Mouse (Mus musculus) liver, embryonic 11.5 days (tissue): ENCODE results near the gene Armc2. TPM values are rescaled to one million over a fixed set of nuclear protein-coding genes. Genes with fewer than 3 reads are reported as not detected.
A peak's percentile ranks its signal among the peaks of the same experiment; 100 is the strongest.

ENCODE experiments used
- ATAC-seq: fragments of 200-750 bp; cut with Nextera tagmentation; replicated peaks from 2 replicates; pipeline ENCODE4 v1.8.0; 2017; ENCODE audit warnings: moderate number of reproducible peaks, mild to moderate bottlenecking, moderate TSS enrichment, moderate library complexity; ENCODE audit not compliant: low FRiP score
- DNase-seq: peaks from one replicate; pipeline ENCODE4 v3.0.0-alpha.2; 2017; ENCODE audit warnings: low spot score
- H3K27ac ChIP-seq: fragments of 300-500 bp; sonication (generic); 2 replicates; pipeline ENCODE4 v1.5.1; 2014; ENCODE audit warnings: mild to moderate bottlenecking, low read depth, low read length, control low read depth
- H3K27me3 ChIP-seq: fragments of 300-500 bp; sonication (generic); replicated peaks from 2 replicates; pipeline ENCODE4 v1.6.1; 2014; ENCODE audit warnings: low read length, mixed read lengths; ENCODE audit not compliant: control insufficient read depth, insufficient read depth
- H3K36me3 ChIP-seq: fragments of 300-500 bp; sonication (generic); 2 replicates; pipeline ENCODE4 v1.6.1; 2014; ENCODE audit warnings: mild to moderate bottlenecking, low read length, moderate library complexity, mixed read lengths; ENCODE audit not compliant: control insufficient read depth, insufficient read depth
- H3K4me1 ChIP-seq: fragments of 300-500 bp; sonication (generic); replicated peaks from 2 replicates; pipeline ENCODE4 v1.6.1; 2014; ENCODE audit warnings: low read length, mixed read lengths; ENCODE audit not compliant: control insufficient read depth, insufficient read depth
- H3K4me2 ChIP-seq: fragments of 300-500 bp; sonication (generic); 2 replicates; pipeline ENCODE4 v1.6.1; 2014; ENCODE audit warnings: mild to moderate bottlenecking, control low read depth, moderate library complexity
- H3K4me3 ChIP-seq: fragments of 300-500 bp; sonication (generic); 2 replicates; pipeline ENCODE4 v1.5.1; 2014; ENCODE audit warnings: low read depth, low read length, control low read depth
- H3K9ac ChIP-seq: fragments of 300-500 bp; sonication (generic); 2 replicates; pipeline ENCODE4 v1.6.1; 2014; ENCODE audit warnings: low read depth, low read length, control low read depth
- H3K9me3 ChIP-seq: fragments of 300-500 bp; sonication (generic); 2 replicates; pipeline ENCODE4 v1.6.1; 2016; ENCODE audit warnings: low read length, inconsistent platforms, mixed read lengths; ENCODE audit not compliant: control insufficient read depth
- WGBS: fragments of 180-500 bp; shearing (Covaris S2); extraction: QIAGEN DNeasy Blood & Tissue Kit; methylation state at CpG from one replicate; pipeline ENCODE4 v1.1.7; 2014; 5-methylcytosine and 5-hydroxymethylcytosine counted together
- polyA plus RNA-seq: library from polyadenylated mRNA; unstranded; fragments of >200 nt; fragmentation: Nextera tagmentation; extraction: Ambion mirVana; gene quantifications from 2 replicates; pipeline ENCODE4 v1.2.1, GENCODE M21; 2014

Gene Armc2
- polyA plus RNA-seq, 1 experiment from 2014 or later: 1.0 TPM

- H3K36me3 ChIP-seq: no peaks in the 10 kb centered on the region
- DNase-seq: no peak
- no peak overlapping the region for H3K4me2 ChIP-seq
- no peak overlapping the region for H3K4me3 ChIP-seq
- no peaks in the 10 kb centered on the region for H3K27me3 ChIP-seq
- H3K9ac ChIP-seq: no peak overlapping the region
- H3K4me1 ChIP-seq: peaks cover 8% of the 10 kb centered on the region
- no peaks in the 10 kb centered on the region for H3K9me3 ChIP-seq
- ATAC-seq: no peak
- 78% methylated on average over 4 of the region's 4 CpGs for WGBS
- no peak overlapping the region for H3K27ac ChIP-seq
These were observed 87.3 kb downstream of the Armc2 start for GRCm38 (mm10) chr10:41930966-41931365.

DNA sequence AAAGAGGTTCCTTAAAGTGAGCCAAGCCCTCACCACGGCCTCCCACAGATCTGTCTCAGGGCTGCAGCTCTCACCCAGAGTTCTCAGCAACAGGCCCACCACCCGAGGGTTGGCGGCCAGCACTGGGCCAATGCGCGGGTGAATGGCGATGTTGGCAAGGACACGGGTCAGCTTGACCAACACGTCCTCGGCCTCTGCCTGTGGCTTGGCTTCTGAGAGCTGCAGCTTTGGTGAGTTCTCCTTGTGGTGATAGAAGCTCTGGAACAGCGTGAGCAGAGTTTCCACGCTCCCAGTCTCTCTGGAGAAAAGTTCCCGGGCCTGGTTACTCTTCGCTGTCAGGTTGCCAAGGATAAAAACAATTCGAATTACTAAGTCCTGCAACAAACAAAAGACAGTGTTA is 91.5 kb downstream of the Armc2 start:
- H3K4me2 ChIP-seq: no peak overlapping the region
- H3K4me3 ChIP-seq: no peak overlapping the region
- no peaks in the 10 kb centered on the region for H3K4me1 ChIP-seq
- no peak for DNase-seq
- no peaks in the 10 kb centered on the region for H3K9me3 ChIP-seq
- H3K27me3 ChIP-seq: no peaks in the 10 kb centered on the region
- ATAC-seq: no peak
- no peaks in the 10 kb centered on the region for H3K36me3 ChIP-seq
- no peak overlapping the region for H3K27ac ChIP-seq
- H3K9ac ChIP-seq: no peak overlapping the region
- WGBS: 85% methylated on average over 14 of the region's 14 CpGs

DNA sequence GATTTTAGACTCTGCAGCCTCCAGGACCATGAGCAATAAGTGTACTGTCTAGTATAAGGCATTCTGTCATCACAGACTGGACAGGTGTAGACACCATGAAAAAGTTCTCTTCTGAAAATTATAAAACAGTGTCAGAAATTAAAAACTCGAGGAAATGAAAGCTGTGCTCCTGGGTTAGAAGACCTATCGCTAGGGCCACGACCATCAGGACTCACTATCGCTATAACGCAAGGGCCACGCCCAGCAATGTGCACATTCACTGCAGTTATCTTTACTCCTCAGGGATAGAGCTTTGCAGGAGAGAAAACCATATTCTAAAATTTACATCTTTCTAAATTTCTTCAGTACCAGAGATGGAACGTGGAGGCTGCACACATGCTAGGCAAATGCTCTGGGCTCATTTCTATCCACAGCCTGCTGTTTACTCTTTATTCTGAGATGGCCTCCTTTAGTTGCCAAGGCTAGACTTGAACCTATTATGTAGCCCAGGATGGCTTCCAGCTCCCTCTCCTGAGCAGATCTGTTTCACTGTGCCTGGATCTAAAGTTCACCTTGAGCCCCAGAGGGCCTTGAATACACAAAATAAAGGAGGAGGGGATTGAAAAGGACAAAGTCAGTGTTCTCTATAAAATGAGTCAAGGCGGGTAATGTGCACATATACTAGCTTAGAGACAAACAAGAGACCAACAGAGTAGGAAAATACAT is 105.8 kb downstream of the Armc2 start:
- H3K4me2 ChIP-seq: peak overlapping the region; percentile 37
- 0 out of 2 replicates have a peak overlapping the region, but pooled peaks have one; percentile 1 for H3K9ac ChIP-seq
- WGBS: 56% methylated on average over 8 of the region's 8 CpGs
- peaks cover 18% of the 10 kb centered on the region for H3K4me1 ChIP-seq
- peaks cover 2% of the 10 kb centered on the region; the same call in 1 of the 2 replicates for H3K36me3 ChIP-seq
- ATAC-seq (peak; percentile 96), DNase-seq (no peak)
- no peaks in the 10 kb centered on the region for H3K27me3 ChIP-seq
- H3K9me3 ChIP-seq: no peaks in the 10 kb centered on the region
- H3K4me3 ChIP-seq: no peak overlapping the region
- peak overlapping the region; percentile 60; the same call in 1 of the 2 replicates for H3K27ac ChIP-seq

DNA sequence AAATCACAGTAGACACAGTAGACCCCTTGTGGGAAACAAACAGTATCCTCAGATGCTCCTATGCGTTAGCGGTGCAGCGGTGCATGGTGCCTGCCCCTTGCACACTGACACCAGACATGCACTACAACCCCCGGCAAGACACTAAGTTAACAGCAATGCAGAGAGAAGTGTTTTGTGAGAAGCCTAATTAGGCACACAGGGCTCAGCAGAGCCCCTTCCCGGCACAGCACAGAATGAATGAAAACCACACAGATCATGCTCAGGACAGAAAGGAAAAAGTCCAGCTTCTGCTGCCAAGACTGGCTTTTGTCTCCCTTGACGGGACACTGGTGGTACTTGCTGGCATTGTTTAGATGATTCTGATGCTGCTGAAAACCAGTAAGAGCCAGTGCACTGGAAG is 109.3 kb downstream of the Armc2 start:
- Histone ChIP-seq H3K4me3 (no peak overlapping the region), H3K27me3 (no peaks in the 10 kb centered on the region), H3K4me2 (no peak overlapping the region), H3K36me3 (peaks cover 9% of the 10 kb centered on the region; the same call in 1 of the 2 replicates), H3K27ac (no peak overlapping the region; the same call in 1 of the 2 replicates), H3K4me1 (peaks cover 18% of the 10 kb centered on the region), H3K9me3 (no peaks in the 10 kb centered on the region), H3K9ac (no peak overlapping the region)
- WGBS: 81% methylated on average over 6 of the region's 6 CpGs
- DNase-seq (no peak), ATAC-seq (no peak)

GRCm38 (mm10) chr10:41907950-41908349 is 110.3 kb downstream of the Armc2 start:
- no peak overlapping the region for H3K9ac ChIP-seq
- H3K4me2 ChIP-seq: no peak overlapping the region
- no peak overlapping the region for H3K27ac ChIP-seq
- 93% methylated on average over 4 of the region's 4 CpGs for WGBS
- DNase-seq: no peak
- H3K36me3 ChIP-seq: peaks cover 9% of the 10 kb centered on the region; the same call in 1 of the 2 replicates
- no peaks in the 10 kb centered on the region for H3K9me3 ChIP-seq
- no peak overlapping the region for H3K4me3 ChIP-seq
- peaks cover 14% of the 10 kb centered on the region for H3K4me1 ChIP-seq
- ATAC-seq: no peak
- H3K27me3 ChIP-seq: no peaks in the 10 kb centered on the region

DNA sequence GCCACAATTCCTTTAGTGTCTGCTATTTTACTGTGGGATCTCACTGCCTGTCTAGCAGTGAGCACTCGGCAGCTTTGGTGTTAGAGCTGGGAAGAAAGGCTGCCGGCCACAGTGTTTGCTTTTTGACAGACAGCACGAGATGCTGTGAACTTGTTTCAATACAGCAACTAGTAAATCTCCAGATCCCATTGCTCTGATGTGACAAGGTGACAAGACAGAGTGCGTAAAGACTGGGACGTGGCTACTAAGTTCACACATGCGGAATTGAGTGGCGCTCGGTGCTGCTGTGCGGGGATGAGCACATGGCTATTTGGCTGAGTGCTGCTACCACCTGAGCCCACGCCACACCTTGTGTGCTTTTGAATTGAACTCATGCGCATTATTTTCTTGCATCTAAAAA is 110.8 kb downstream of the Armc2 start:
- Histone ChIP-seq H3K36me3 (peaks cover 12% of the 10 kb centered on the region; the same call in 1 of the 2 replicates), H3K4me2 (no peak overlapping the region), H3K9ac (no peak overlapping the region), H3K4me3 (no peak overlapping the region), H3K27ac (no peak overlapping the region), H3K27me3 (no peaks in the 10 kb centered on the region), H3K4me1 (peaks cover 10% of the 10 kb centered on the region), H3K9me3 (no peaks in the 10 kb centered on the region)
- 93% methylated on average over 11 of the region's 11 CpGs for WGBS
- DNase-seq: no peak
- ATAC-seq: no peak

DNA sequence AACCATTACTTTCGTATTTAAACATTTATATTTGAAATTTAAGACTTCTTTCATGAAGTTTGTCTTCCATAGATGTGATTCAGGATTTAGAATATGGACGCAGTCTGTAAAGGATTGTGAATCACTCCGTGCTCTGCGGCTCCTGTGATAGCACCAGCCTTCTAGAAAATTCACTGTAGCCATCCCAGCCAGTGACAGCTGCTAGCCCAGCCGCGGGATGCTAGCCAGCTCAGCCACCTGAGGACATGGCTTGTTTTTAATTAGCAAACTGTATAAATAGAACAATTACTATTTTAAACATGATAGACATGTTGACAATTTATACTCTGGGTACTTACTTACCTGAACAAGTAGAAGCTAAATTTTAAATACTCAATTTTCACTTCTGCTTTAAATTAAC is 116.4 kb downstream of the Armc2 start:
- no peak overlapping the region for H3K4me3 ChIP-seq
- 92% methylated on average over 6 of the region's 6 CpGs for WGBS
- H3K9me3 ChIP-seq: 0 out of 2 replicates have a peak, but pooled peaks cover 2% of the 10 kb centered on the region
- ATAC-seq (no peak), DNase-seq (no peak)
- no peak overlapping the region for H3K9ac ChIP-seq
- no peaks in the 10 kb centered on the region for H3K4me1 ChIP-seq
- no peak overlapping the region for H3K27ac ChIP-seq
- peaks cover 18% of the 10 kb centered on the region; the same call in 1 of the 2 replicates for H3K36me3 ChIP-seq
- no peak overlapping the region for H3K4me2 ChIP-seq
- H3K27me3 ChIP-seq: no peaks in the 10 kb centered on the region

DNA sequence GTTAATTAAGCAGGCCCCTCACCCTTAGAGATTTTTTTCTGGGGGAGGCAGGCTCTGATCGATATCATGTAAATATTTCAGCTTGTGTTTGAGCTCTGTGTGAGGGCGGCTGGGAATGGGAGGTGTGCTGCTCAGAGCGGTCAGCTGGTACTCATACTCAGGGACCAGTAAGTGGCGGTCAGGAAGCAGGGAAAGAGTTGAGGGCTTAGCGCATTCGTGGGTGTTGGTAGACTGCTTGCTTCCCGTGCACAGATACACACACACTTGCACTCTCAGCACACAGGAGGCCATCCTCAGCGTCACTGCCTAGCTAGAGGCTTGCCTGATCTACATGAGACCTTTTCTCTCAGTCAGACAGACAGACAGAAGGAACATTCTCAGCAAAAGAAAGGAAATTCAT is 116.8 kb downstream of the Armc2 start:
- Histone ChIP-seq H3K4me2 (no peak overlapping the region), H3K27ac (no peak overlapping the region), H3K4me1 (no peaks in the 10 kb centered on the region), H3K27me3 (no peaks in the 10 kb centered on the region), H3K9me3 (0 out of 2 replicates have a peak, but pooled peaks cover 2% of the 10 kb centered on the region), H3K9ac (no peak overlapping the region), H3K36me3 (peaks cover 18% of the 10 kb centered on the region; the same call in 1 of the 2 replicates), H3K4me3 (no peak overlapping the region)
- DNase-seq (no peak), ATAC-seq (no peak)
- 88% methylated on average over 8 of the region's 8 CpGs for WGBS

DNA sequence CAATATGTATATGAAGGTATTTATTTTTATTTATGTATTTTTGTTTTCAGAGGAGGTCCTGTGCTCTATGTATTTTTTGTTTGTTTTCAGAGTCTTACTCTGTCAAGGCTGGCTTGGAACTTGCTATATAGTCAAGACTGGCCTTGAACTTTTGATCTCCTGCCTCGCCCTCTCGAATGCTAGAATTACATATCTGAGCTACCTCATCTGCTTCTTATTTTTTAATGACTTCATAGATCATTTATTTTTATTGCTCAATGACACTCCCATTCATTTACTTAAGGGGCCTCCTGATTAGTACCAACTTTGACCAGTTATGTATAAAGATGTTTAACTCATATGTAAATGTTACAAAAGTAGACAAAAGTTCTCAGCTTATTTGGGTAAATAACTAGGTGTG is 121.4 kb downstream of the Armc2 start:
- Histone ChIP-seq H3K27ac (no peak overlapping the region), H3K27me3 (no peaks in the 10 kb centered on the region), H3K9ac (no peak overlapping the region), H3K9me3 (0 out of 2 replicates have a peak, but pooled peaks cover 2% of the 10 kb centered on the region), H3K36me3 (peaks cover 12% of the 10 kb centered on the region; the same call in 1 of the 2 replicates), H3K4me2 (no peak overlapping the region), H3K4me3 (no peak overlapping the region), H3K4me1 (no peaks in the 10 kb centered on the region)
- no peak for ATAC-seq
- no peak for DNase-seq
- 91% methylated on average over 2 of the region's 2 CpGs for WGBS
